Mouse (Mus musculus) large intestine, adult 2 months (tissue): ENCODE measurements around the gene Celf2. TPM values are rescaled to one million over a fixed set of nuclear protein-coding genes. Genes with fewer than 3 reads are reported as not detected.

ENCODE experiments used
- DNase-seq: peaks from one replicate; pipeline ENCODE4 v3.0.0-alpha.2; 2012; ENCODE audit warnings: low read depth, low spot score
- WGBS: fragments of 180-500 bp; shearing (Covaris S2); methylation state at CpG from one replicate; pipeline ENCODE4 v1.1.7; 2018; 5-methylcytosine and 5-hydroxymethylcytosine counted together
- polyA plus RNA-seq: library from polyadenylated mRNA; depleted of rRNA; stranded (reverse); fragments of >200 nt; gene quantifications from 2 replicates; pipeline ENCODE4 v1.2.3, GENCODE M21; 2012

Gene Celf2
- polyA plus RNA-seq, 1 experiment, result 7.2 TPM

- no peak for DNase-seq
- WGBS, result 53% methylated on average over 3 of the region's 3 CpGs
Observed at GRCm38 (mm10) chr2:6849388-6849787, 660.0 kb downstream of the Celf2 start.

DNA sequence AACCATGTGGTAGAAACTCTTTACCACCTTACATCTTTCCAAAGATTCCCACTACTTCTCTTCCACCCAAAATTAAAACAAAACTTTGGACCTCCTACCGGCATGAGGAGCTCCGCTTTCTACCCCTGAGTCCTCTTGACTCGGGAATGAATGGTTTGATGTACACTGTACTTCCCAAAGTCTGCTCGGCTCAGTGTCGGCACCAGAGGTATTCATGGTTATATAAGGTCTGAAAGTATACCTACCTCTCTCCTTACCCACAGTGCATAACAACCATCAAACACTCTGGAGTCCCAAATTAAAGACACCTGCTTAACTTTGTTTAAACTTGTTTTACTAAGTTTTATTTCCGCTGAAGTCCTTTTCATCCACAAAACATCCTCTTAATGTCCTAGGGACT lies 679.3 kb downstream of the Celf2 start:
- 88% methylated on average over 6 of the region's 6 CpGs for WGBS
- no peak for DNase-seq

- WGBS, result 64% methylated on average over 2 of the region's 2 CpGs
Observed at GRCm38 (mm10) chr2:6827583-6827982, 681.8 kb downstream of the Celf2 start.

GRCm38 (mm10) chr2:6823021-6823420 lies 686.3 kb downstream of the Celf2 start:
- DNase-seq, result no peak
- 88% methylated on average over 1 of the region's 1 CpGs for WGBS

More at GRCm38 (mm10) chr2:6827583-6827982, 681.8 kb downstream of the Celf2 start:
- DNase-seq, result no peak

DNA sequence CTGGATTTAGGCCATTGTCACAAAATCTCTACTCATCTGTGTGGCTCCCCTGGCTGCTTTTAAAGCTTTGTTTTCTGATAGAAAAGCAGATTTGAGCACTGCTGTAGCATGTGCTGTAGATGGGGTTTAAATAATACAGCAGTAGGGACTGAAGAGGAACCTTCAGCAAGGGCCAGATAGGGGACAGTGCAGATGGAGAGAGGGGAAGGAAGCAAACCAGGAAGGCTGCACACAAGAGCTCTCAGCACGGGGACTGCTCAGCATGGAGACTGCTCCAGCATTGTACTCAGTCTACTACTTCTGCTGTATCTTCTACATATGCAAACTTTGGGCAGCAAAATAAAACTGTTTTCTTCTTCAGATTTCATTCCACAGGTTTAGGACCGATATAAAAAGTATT lies 687.8 kb downstream of the Celf2 start:
- DNase-seq, result no peak
- WGBS, result 82% methylated on average over 2 of the region's 2 CpGs

GRCm38 (mm10) chr2:6815281-6815680 lies 694.1 kb downstream of the Celf2 start:
- WGBS, result 74% methylated on average over 2 of the region's 2 CpGs

GRCm38 (mm10) chr2:6808736-6809135 lies 700.6 kb downstream of the Celf2 start:
- no peak for DNase-seq
- WGBS, result 85% methylated on average over 1 of the region's 1 CpGs

More at GRCm38 (mm10) chr2:6815281-6815680, 694.1 kb downstream of the Celf2 start:
- no peak for DNase-seq

DNA sequence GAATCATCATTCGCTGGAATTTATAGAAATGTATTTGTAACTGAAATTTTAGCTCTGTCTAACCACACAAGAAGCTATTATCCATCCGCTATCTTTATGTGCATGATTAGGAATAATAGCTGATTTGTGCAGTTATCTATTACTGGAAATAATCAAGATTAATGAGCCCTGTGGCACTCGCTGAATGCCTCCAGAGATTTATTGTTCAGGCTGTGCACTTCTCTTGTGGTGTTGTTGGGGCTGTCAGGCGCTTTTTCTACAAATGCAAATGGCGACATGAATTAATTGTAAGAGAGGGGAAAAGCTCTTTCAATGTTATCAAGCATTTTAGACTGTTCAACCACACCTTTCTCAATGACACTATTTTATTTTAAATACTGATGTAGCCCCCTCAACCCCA lies 712.6 kb downstream of the Celf2 start:
- DNase-seq, result no peak
- 91% methylated on average over 5 of the region's 5 CpGs for WGBS

- WGBS, result 78% methylated on average over 5 of the region's 5 CpGs
- no peak for DNase-seq
Observed at GRCm38 (mm10) chr2:6795995-6796588, 713.3 kb downstream of the Celf2 start.

DNA sequence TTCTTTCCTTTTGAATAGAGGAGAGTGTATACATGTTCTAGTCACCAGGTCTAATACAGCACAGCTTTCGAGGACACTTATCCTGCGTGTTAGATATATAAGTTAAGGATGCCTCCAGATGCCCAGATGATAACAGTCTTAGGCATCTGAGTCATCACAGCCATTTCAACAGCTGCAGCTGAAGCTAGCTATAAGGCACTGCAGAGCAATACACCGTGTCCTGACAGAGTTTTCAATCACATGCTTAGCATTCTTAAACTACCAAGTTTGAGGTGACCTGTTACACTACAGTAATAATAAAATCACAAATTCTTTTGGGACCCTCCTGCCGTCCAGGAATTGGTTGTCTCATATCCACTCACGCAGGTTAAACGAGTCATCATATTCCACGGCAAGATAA lies 714.5 kb downstream of the Celf2 start:
- no peak for DNase-seq
- 77% methylated on average over 7 of the region's 7 CpGs for WGBS

DNA sequence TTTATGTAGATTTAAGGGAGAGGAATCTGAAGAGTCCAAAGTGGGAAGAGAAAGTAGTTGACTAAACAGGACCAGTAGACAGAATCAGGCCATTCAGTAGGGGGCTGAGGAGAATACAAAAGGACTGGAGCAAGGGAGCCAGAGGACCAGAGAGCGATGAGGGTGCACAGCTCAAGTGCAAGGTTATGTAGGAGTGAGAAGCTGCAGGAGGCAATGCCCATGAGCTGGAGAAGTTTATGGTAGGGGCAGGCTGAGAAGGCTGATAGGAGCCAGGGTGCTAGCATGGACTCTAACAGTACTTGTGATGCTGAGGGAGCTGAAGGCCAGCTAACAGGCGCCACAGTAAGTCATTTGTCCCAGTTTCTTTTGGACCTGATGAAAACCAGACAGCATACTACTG lies 718.5 kb downstream of the Celf2 start:
- DNase-seq, result no peak
- WGBS, result 95% methylated on average over 2 of the region's 2 CpGs

DNA sequence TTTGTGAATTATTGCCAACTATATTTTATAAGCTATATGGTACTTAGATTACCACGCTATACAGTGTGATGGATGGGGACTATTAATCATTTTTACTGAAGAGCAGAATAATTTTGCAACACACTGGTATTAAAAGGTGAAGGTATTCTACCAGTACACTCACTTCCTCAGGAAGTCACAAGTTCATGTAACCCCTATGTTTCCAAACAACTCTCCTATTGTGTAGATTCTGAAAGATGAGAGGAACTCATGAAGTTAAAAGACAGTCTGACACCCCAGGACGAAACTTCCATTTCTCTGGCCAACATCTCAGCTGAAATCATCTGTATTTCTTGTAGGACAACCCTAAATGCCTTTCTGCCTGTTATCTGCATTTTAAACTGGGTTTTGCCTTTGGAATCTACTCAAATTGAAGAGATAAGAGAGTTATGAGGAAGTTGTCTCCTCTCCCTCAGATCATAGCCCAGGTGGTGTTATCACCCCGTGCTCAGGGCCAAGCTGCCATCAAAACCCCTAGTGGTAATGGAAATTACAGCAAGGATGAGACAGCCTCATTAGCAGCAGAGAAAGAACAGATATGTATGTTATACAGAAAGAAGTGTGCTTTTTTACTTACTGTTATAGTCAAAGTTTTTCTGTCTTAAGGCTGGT lies 722.7 kb downstream of the Celf2 start:
- 52% methylated on average over 3 of the region's 3 CpGs for WGBS
- DNase-seq, result no peak

DNA sequence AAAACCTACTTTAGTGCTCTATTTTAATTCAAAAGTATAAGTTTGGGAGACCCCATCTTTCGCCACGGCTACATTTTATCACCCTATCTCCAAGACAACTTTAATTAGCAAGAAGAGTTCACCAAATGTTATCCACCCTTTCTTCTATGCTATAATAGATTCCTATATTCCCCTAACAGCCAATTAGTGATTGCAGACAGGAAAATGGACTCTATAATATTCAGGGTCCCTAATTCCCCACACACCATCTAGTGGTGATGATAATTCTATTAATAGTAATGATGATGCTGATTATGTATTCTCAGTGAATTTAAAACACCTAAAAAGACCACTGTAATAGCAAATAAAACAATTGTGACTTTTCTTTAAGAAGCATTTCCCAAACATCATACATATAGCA lies 739.1 kb downstream of the Celf2 start:
- 94% methylated on average over 2 of the region's 2 CpGs for WGBS
- no peak for DNase-seq

DNA sequence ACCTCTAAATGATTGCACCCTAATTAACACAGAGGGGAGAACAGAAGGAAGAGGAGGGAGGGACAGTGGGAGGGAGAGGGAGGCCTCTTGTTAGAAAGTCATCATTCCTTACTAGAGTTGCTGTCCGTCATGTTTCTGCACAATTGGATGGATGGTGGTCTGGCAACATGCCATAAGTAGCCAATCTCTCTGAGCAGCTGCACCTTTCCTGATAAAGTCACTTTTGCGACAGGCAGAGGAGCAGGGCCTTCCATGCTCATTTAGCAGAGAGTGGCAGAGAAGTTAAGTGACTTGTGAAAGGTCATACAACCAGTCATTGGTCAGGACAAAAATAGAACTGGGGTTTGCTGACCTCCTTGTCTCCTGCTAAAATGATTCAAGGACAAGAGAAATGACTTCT lies 747.0 kb downstream of the Celf2 start:
- 49% methylated on average over 2 of the region's 2 CpGs for WGBS
- no peak for DNase-seq

- DNase-seq, result no peak
- WGBS, result 59% methylated on average over 2 of the region's 2 CpGs
Observed at GRCm38 (mm10) chr2:6743173-6743572, 766.2 kb downstream of the Celf2 start.

DNA sequence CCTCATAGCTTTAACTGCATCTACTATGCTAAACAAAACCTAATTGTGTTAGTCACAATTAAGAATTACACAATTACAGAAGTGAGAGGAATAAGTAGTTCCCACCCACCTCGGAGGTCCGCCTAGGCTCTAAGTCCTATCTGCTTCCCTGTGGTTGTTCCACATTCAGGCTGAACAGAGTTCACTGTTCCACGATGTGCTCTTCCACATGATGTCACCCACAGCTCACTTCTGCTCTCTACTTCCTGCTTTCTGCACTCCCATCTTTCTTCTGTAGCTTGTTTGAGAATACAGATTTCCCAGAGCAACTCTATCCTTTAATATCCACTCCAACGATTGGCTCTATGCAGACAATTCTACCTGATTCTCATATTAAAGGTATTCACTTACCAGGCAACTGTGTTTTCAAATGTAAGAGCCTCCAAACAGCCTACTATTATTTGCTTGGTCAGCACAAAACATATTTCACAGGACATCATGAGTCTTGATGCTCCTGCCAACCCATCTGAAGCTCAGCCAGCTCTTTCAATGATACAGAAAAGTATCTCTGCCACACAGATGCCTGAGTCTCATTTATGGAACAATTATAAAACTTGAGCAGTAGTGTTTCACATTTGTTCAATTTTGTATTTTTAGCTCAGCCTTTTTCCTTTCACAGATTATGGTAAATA lies 769.2 kb downstream of the Celf2 start:
- WGBS, result 53% methylated on average over 4 of the region's 4 CpGs
- no peak for DNase-seq

DNA sequence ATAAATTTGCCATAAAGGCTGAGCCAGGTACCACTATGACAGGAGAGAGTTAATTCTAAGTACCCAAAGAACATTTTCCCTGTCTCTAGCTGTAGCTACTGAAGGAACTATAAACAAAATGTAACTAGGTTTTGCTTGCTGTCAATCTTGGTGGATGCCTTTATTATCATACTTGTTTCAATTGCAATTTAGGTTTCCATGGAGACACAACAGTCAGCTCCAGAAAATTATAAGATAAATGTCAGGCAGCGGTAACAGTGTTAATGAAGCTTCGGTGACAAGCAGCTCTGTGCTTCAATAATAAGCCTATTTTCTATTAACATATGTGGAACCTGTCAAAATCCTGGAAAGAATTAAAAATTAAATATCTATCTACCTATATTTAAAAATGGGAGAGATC lies 777.3 kb downstream of the Celf2 start:
- 88% methylated on average over 2 of the region's 2 CpGs for WGBS
- no peak for DNase-seq

- WGBS, result 43% methylated on average over 3 of the region's 3 CpGs
- no peak for DNase-seq
Observed at GRCm38 (mm10) chr2:6730860-6731259, 778.5 kb downstream of the Celf2 start.

DNA sequence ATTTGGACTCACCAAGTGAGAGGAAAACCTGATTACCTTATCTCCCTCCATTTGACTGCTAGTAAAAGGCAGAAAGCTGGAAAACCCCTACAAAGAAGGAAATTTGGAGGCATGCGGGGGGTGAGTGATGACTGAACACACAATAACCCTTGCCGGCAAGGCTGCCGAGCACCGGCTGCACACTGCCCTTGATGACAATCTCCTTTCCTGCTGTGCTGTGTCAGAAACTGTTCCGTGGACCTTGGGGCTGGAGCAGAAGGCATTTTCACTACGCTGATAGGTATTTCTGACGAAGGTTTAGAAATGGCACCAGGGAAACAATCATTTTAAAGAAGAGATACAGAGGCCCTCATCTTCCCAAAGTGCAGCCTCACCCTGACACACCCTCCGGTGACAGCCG lies 779.4 kb downstream of the Celf2 start:
- no peak for DNase-seq
- 37% methylated on average over 9 of the region's 9 CpGs for WGBS

DNA sequence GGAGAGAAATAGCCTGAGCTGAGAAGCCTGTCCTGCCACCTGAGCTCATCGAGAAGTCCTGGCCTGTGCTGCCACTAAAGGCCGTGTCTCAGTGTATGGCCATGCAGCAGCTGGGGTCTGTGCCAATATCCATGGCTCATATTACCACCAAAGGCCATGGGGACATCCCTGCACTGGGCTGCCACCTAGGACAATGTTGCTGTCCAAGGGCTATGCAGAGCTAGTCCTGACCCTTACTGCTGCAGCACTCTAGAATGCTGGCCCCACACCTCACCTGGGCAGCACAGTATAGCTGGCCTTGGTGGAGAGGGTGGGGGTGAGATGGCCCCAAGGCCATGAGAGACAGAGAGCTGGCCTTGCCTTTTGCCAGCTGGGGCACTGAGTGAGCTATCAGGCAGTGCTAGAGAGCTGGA lies 780.5 kb downstream of the Celf2 start:
- WGBS, result 91% methylated on average over 2 of the region's 2 CpGs
- DNase-seq, result no peak

DNA sequence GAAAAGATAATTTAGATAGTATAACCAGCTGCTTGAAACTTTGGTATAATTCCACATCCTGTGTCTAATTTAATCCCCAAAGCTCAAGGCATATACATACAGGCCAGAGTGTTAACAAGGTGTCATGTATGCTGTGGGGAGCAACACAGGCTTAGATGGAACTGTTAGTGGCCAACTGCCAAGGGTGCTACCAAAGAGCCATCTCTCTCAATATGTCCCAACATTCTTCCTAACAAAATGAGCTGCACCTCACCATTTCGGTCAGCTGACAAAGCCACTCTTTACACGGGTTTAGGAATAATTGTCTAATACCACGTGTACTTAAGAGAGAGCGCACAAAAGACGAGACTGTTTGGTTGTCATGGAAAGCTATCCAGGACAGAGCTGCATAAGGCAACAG lies 782.0 kb downstream of the Celf2 start:
- no peak for DNase-seq
- WGBS, result 87% methylated on average over 5 of the region's 5 CpGs
